Mouse (Mus musculus) liver, postnatal 0 days (tissue): ENCODE results near the gene Arl6ip4. TPM values are rescaled to one million over a fixed set of nuclear protein-coding genes. Genes with fewer than 3 reads are reported as not detected.
A peak's percentile ranks its signal among the peaks of the same experiment; 100 is the strongest.

ENCODE experiments used
- ATAC-seq: fragments of 200-750 bp; cut with Nextera tagmentation; 2 replicates; pipeline ENCODE4 v1.8.0; 2017; ENCODE audit warnings: mild to moderate bottlenecking, moderate library complexity
- DNase-seq: peaks from one replicate; pipeline ENCODE4 v3.0.0-alpha.2; 2016
- H3K27ac ChIP-seq: fragments of 300-500 bp; sonication (generic); 2 replicates; pipeline ENCODE4 v1.5.1; 2014; ENCODE audit warnings: antibody characterized with exemption, moderate library complexity, mild to moderate bottlenecking, low read depth
- H3K27me3 ChIP-seq: fragments of 300-500 bp; sonication (generic); 2 replicates; pipeline ENCODE4 v1.6.1; 2014; ENCODE audit warnings: low read length, control low read depth, mixed read lengths; ENCODE audit not compliant: insufficient read depth
- H3K36me3 ChIP-seq: fragments of 300-500 bp; sonication (generic); replicated peaks from 2 replicates; pipeline ENCODE4 v1.6.1; 2014; ENCODE audit warnings: mild to moderate bottlenecking, control low read depth, low read length, moderate library complexity, mixed read lengths; ENCODE audit not compliant: insufficient read depth
- H3K4me1 ChIP-seq: fragments of 300-500 bp; sonication (generic); 2 replicates; pipeline ENCODE4 v1.6.1; 2014; ENCODE audit warnings: antibody characterized with exemption, mild to moderate bottlenecking, control low read depth; ENCODE audit not compliant: insufficient read depth
- H3K4me2 ChIP-seq: fragments of 300-500 bp; sonication (generic); 2 replicates; pipeline ENCODE4 v1.6.1; 2014; ENCODE audit warnings: low read depth, mild to moderate bottlenecking, low read length, moderate library complexity, mixed read lengths
- H3K4me3 ChIP-seq: fragments of 300-500 bp; sonication (generic); 2 replicates; pipeline ENCODE4 v1.5.1; 2014; ENCODE audit warnings: low read depth, low read length
- H3K9ac ChIP-seq: fragments of 300-500 bp; sonication (generic); replicated peaks from 2 replicates; pipeline ENCODE4 v1.6.1; 2014; ENCODE audit warnings: mild to moderate bottlenecking, moderate library complexity
- H3K9me3 ChIP-seq: fragments of 300-500 bp; sonication (generic); 2 replicates; pipeline ENCODE4 v1.6.1; 2016; ENCODE audit warnings: mild to moderate bottlenecking, control low read depth, low read length, mixed read lengths
- CTCF ChIP-seq: sonication (generic); IDR thresholded peaks from 2 replicates; pipeline ENCODE4 v1.5.1; 2016; ENCODE audit warnings: antibody characterized with exemption, low read depth
- EP300 ChIP-seq: IDR thresholded peaks from 2 replicates; pipeline ENCODE4 v1.6.1; 2016; ENCODE audit warnings: antibody characterized with exemption, low read depth, mild to moderate bottlenecking
- whole genome bisulfite sequencing: fragments of 180-500 bp; shearing (Covaris S2); extraction: QIAGEN DNeasy Blood & Tissue Kit; methylation state at CpG from one replicate; pipeline ENCODE4 v1.1.7; 2014; ENCODE audit not compliant: insufficient replicate concordance; 5-methylcytosine and 5-hydroxymethylcytosine counted together
- polyA plus RNA-seq: library from polyadenylated mRNA; unstranded; fragments of >200 nt; fragmentation: Nextera tagmentation; extraction: Ambion mirVana; gene quantifications from 2 replicates; pipeline ENCODE4 v1.2.1, GENCODE M21; 2015

Gene Arl6ip4
- polyA plus RNA-seq, 1 experiment from 2014 or later, result 53.9 TPM

DNA sequence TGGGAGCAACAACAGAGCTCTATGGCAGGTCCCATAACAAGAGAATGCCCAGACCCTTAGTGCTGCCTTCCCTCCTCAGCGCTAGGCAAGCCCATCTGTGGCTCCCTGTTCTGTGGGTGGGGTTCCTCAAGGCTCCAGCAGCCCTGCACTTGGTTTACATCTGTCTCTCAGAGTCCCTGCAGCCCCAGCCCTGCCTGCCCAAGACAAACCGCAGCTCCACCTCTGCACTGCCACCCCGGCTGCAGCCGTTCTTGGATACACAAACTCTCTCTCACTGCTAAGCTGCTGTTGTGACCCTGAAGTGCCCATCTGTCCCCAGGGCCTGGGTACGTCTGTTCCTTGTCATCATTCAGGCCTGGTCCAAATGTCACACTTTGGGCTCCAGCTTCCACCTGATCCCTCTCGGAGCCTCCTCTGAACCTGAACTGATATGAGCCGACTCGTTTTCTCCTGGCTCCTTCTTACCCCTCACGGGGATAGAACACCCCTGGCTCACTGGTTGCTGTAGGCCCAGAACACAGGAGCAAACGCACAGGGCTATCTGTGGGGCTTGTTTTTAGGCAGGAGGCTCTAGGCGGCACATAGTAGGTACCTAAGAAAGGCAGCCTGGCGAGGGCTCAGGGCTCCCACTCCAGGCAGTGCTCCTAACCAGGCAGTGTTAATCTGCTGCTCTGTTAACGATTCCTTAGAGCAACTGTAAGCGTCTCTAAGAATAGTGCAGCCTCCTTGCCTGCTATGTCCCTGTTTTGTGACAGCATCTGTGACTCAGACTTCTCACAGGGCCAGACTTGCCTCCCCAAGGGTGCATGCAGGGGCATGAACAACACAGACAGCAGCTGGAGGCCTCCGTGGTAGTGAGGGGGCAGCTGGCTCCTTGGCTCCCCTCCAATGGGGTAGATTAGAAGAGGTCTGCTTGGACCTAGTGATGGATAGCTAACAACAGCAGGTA, 50.0 kb downstream of the Arl6ip4 start:
- TF ChIP-seq CTCF (no peak), EP300 (no peak)
- Histone ChIP-seq H3K4me1 (peaks cover 12% of the 10 kb centered on the region), H3K9me3 (no peaks in the 10 kb centered on the region), H3K4me2 (peak overlapping the region; percentile 2; the same call in 1 of the 2 replicates), H3K36me3 (no peaks in the 10 kb centered on the region), H3K27me3 (no peaks in the 10 kb centered on the region), H3K9ac (no peak overlapping the region), H3K27ac (no peak overlapping the region), H3K4me3 (no peak overlapping the region)
- WGBS, result 43% methylated on average over 15 of the region's 15 CpGs
- peak; percentile 43 for DNase-seq
- peak; percentile 49 for ATAC-seq

GRCm38 (mm10) chr5:124166741-124167140, 50.9 kb downstream of the Arl6ip4 start:
- TF ChIP-seq CTCF, result no peak
- no peak for TF ChIP-seq EP300
- ATAC-seq (no peak), DNase-seq (no peak)
- no peak overlapping the region for H3K4me3 ChIP-seq
- no peak overlapping the region for H3K9ac ChIP-seq
- H3K4me1 ChIP-seq, result peaks cover 12% of the 10 kb centered on the region
- no peak overlapping the region for H3K4me2 ChIP-seq
- H3K9me3 ChIP-seq, result no peaks in the 10 kb centered on the region
- no peak overlapping the region for H3K27ac ChIP-seq
- H3K27me3 ChIP-seq, result no peaks in the 10 kb centered on the region
- no peaks in the 10 kb centered on the region for H3K36me3 ChIP-seq

DNA sequence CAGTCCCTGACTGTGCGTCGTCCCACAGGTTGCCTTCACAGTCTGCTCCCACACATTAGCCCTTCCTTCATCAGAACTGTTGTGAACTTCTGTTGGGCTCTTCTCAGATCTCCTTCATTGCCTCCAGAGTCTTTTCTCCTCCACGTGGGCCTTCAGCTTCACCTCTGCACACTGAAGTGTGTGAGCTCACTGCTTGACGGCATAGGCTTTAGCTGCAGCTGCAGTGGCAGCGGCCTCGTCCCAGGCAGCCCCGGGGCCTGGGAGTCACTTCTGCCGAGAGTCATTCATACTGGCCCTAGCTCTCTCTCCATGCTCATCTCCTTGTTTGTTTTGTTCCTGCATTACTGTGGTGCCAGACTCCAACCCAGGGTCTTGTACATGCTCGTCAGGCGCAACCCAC, 51.7 kb downstream of the Arl6ip4 start:
- Histone ChIP-seq H3K4me3 (no peak overlapping the region), H3K27me3 (no peaks in the 10 kb centered on the region), H3K4me1 (peaks cover 18% of the 10 kb centered on the region), H3K27ac (no peak overlapping the region), H3K9me3 (no peaks in the 10 kb centered on the region), H3K4me2 (no peak overlapping the region), H3K36me3 (no peaks in the 10 kb centered on the region), H3K9ac (no peak overlapping the region)
- 72% methylated on average over 10 of the region's 10 CpGs for WGBS
- TF ChIP-seq CTCF (no peak), EP300 (no peak)
- ATAC-seq (no peak), DNase-seq (no peak)

Other genes starting within 250 kb of the Arl6ip4 start
- gene Hcar1, start 236.1 kb upstream of the Arl6ip4 start, polyA plus RNA-seq, result 0.11 and 0.14 TPM in 2 replicates
- gene Denr, start 208.9 kb upstream of the Arl6ip4 start, polyA plus RNA-seq, result 54.1 and 61.1 TPM in 2 replicates
- 0.41 and 0.67 TPM in 2 replicates for gene Gm43518, start 188.7 kb upstream of the Arl6ip4 start, polyA plus RNA-seq
- gene Ccdc62, start 185.4 kb upstream of the Arl6ip4 start, polyA plus RNA-seq, result 3.1 and 3.2 TPM in 2 replicates
- gene Hip1r, start 142.5 kb upstream of the Arl6ip4 start, polyA plus RNA-seq, result 10.1 and 13.5 TPM in 2 replicates
- 16.4 and 17.6 TPM in 2 replicates for gene Vps37b, start 83.8 kb upstream of the Arl6ip4 start, polyA plus RNA-seq
- gene Abcb9, start 20.3 kb upstream of the Arl6ip4 start, polyA plus RNA-seq, result 3.7 and 3.8 TPM in 2 replicates
- gene Ogfod2, start 3.8 kb upstream of the Arl6ip4 start, polyA plus RNA-seq, result 14.9 and 16.8 TPM in 2 replicates
- gene Pitpnm2, start 133.7 kb downstream of the Arl6ip4 start, polyA plus RNA-seq, result 2.1 and 2.4 TPM in 2 replicates
- 2.6 and 3.0 TPM in 2 replicates for gene Mphosph9, start 211.9 kb downstream of the Arl6ip4 start, polyA plus RNA-seq
- gene 2810006K23Rik, start 212.0 kb downstream of the Arl6ip4 start, polyA plus RNA-seq, result 4.5 and 4.9 TPM in 2 replicates
- gene Cdk2ap1, start 247.0 kb downstream of the Arl6ip4 start, polyA plus RNA-seq, result 31.7 and 44.7 TPM in 2 replicates